Mouse (Mus musculus) stomach, embryonic 15.5 days (tissue): ENCODE measurements at regions not wholly inside any gene's neighbourhood (a gene's known extent, or its start where the extent isn't known, plus 50 kb on each side); places are given as distances from the start of the nearest gene placed in this dataset.

Experiments used
- ATAC-seq: fragments of 200-750 bp; cut with Nextera tagmentation; 2 replicates; pipeline ENCODE4 v1.8.0; 2017; ENCODE audit warnings: low read depth, moderate number of reproducible peaks, moderate TSS enrichment; ENCODE audit not compliant: insufficient read depth, low FRiP score
- H3K27ac ChIP-seq: fragments of 300-500 bp; sonication (generic); 2 replicates; pipeline ENCODE4 v1.5.1; 2015; ENCODE audit warnings: mild to moderate bottlenecking, inconsistent platforms
- H3K27me3 ChIP-seq: fragments of 300-500 bp; sonication (generic); replicated peaks from 2 replicates; pipeline ENCODE4 v1.6.1; 2015; ENCODE audit warnings: inconsistent platforms
- H3K36me3 ChIP-seq: fragments of 300-500 bp; sonication (generic); 2 replicates; pipeline ENCODE4 v1.6.1; 2015; ENCODE audit warnings: inconsistent platforms
- H3K4me1 ChIP-seq: fragments of 300-500 bp; sonication (generic); 2 replicates; pipeline ENCODE4 v1.6.1; 2015; ENCODE audit warnings: inconsistent platforms
- H3K4me2 ChIP-seq: fragments of 300-500 bp; sonication (generic); 2 replicates; pipeline ENCODE4 v1.6.1; 2015; ENCODE audit warnings: mild to moderate bottlenecking, inconsistent platforms
- H3K4me3 ChIP-seq: fragments of 300-500 bp; sonication (generic); replicated peaks from 2 replicates; pipeline ENCODE4 v1.5.1; 2015; ENCODE audit warnings: inconsistent platforms
- H3K9ac ChIP-seq: fragments of 300-500 bp; sonication (generic); 2 replicates; pipeline ENCODE4 v1.6.1; 2015; ENCODE audit warnings: inconsistent platforms
- H3K9me3 ChIP-seq: fragments of 300-500 bp; sonication (generic); 2 replicates; pipeline ENCODE4 v1.6.1; 2016; ENCODE audit warnings: inconsistent platforms
- WGBS: fragments of 180-500 bp; shearing (Covaris S2); methylation state at CpG from one replicate; pipeline ENCODE4 v1.1.7; 2015; 5-methylcytosine and 5-hydroxymethylcytosine counted together

DNA sequence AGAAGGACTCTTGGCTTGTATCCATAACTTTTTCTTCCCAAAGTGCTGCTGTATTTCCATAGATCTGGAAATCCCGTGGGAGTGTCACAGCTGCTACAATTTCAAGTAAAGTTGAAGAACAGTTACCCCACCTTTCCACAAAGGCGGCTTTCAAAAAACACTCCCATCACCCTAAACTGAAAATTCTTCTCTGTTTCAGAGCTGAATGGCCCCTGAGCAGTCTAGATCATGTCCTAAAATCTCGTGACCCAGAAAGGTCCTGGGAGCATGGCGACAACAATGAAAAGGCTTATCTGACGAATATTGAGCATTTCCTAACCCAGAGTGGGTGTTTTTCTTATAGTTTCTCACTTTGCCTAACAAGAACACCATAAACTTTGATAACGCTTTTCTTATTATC lies 92.2 kb downstream of the Olfr267 start:
- ATAC-seq: no peak
- Histone ChIP-seq H3K9me3 (no peaks in the 10 kb centered on the region), H3K9ac (no peak overlapping the region), H3K4me3 (no peak overlapping the region), H3K36me3 (no peaks in the 10 kb centered on the region), H3K27ac (no peak overlapping the region), H3K4me2 (no peak overlapping the region), H3K4me1 (no peaks in the 10 kb centered on the region), H3K27me3 (no peaks in the 10 kb centered on the region)
- 78% methylated on average over 6 of the region's 6 CpGs for WGBS

DNA sequence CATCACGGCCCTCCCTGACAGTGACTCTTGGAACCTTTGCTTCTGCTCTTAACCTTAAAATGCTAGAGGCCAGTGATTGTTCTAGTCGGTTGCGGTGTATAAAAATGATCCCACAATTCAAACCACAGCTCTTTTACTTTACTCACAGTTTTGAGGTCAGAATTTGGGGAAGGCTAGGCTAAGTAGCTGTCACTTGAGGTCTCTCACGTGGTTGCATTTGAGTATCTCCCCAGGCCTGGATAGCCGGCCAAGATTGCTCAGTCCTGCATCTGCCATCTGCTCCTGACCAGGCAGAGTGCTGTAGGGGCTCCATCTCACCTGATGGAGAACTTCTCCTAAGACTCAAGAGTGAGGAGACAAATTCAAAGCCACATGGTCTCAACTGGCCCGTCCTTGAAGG lies 94.5 kb downstream of the Olfr267 start:
- no peaks in the 10 kb centered on the region for H3K9me3 ChIP-seq
- H3K27me3 ChIP-seq: no peaks in the 10 kb centered on the region
- H3K36me3 ChIP-seq: no peaks in the 10 kb centered on the region
- no peak overlapping the region for H3K9ac ChIP-seq
- no peak for ATAC-seq
- no peaks in the 10 kb centered on the region for H3K4me1 ChIP-seq
- no peak overlapping the region for H3K4me3 ChIP-seq
- no peak overlapping the region for H3K4me2 ChIP-seq
- 85% methylated on average over 6 of the region's 6 CpGs for WGBS
- H3K27ac ChIP-seq: no peak overlapping the region

DNA sequence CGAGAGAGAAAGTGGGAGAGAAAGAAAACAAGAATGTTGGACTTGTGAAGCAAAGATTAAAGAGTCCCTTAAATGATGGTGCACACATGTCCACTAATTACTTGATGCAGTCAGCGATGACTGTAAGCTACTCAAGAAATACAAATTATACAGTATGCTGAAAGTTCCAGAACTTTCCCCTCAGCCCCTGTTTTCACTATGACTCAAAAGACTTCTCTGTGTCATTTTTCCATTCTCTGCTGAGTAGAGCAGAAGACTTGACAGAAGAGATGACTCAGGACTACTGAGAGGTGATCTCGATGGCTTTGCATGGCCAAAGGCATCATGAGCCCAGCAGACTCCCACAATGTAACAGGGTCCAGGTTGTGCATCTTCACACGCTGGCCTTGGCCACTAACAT lies 105.6 kb downstream of the Olfr267 start:
- Histone ChIP-seq H3K4me3 (no peak overlapping the region), H3K27me3 (no peaks in the 10 kb centered on the region), H3K4me2 (no peak overlapping the region), H3K4me1 (no peaks in the 10 kb centered on the region), H3K9ac (no peak overlapping the region), H3K9me3 (no peaks in the 10 kb centered on the region), H3K36me3 (no peaks in the 10 kb centered on the region), H3K27ac (no peak overlapping the region)
- ATAC-seq: no peak
- WGBS: 90% methylated on average over 4 of the region's 4 CpGs

DNA sequence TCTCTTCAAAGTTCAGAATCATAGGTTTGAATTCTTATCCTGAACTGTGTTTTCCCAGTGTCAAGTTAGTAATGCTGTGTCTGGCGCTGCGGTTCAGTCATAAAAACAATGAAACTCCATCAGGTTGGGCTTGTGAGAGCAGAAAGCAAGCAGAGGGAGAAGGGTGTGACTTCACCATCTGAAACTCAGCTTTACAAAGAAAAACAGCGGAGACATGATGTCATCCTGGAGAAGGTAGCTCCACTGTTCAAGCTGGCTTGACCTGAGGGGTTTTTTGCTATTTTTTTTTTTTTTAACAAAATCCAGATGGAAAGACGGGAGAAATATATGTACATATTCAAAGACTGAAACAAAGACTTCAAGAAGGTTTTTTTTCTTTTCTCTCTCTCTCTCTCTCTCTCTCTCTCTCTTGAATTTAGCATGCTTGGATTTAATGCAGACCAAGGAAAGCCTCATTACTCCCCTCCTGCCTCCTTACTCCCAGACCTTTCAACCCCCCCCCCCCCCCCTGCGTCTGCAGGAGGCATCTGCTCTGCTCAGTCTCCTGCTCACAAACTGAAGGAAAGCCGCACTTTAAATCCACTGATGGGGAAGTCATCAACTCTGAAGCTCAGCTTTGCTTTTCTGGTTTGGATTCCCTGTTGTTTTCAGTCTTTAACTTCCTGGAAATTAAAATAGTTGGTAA lies 109.7 kb downstream of the Olfr267 start:
- H3K4me2 ChIP-seq: no peak overlapping the region
- no peaks in the 10 kb centered on the region for H3K4me1 ChIP-seq
- H3K9ac ChIP-seq: no peak overlapping the region
- no peak for ATAC-seq
- WGBS: 31% methylated on average over 6 of the region's 6 CpGs
- no peaks in the 10 kb centered on the region for H3K36me3 ChIP-seq
- no peaks in the 10 kb centered on the region for H3K27me3 ChIP-seq
- no peak overlapping the region for H3K4me3 ChIP-seq
- no peaks in the 10 kb centered on the region for H3K9me3 ChIP-seq
- no peak overlapping the region for H3K27ac ChIP-seq

DNA sequence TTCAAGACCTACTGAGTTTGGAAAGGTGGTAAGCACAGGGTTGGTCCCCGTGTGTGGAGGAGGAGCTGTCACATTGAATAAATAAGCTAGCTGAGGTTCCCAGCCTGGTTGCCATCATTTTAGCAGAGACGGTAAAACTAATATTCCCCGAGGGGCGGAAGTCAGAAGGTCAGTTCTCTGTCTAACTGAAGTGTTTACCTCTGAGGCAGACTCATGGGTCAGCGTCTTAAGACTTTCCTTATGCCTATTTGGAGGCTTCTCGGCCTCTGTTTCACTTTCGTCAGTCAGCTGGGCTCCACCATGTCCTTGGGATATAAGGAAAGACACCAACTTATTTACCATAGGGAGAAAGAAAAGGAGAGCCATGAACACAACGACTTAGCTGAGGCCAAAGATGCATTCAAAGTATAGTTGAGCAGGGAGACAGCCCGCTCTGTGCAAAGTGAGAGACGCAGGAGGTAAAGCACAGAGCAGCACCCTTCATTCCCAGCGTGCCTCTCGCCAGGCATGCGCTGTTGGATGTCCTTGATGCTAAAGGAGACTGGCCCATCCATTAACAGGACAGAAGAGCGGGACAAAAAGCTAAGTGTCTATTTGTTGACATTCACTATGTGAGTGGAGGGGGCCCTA lies 116.0 kb downstream of the Olfr267 start:
- Histone ChIP-seq H3K4me2 (peak overlapping the region; percentile 32; the same call in 1 of the 2 replicates), H3K4me1 (peaks cover 12% of the 10 kb centered on the region; the same call in 1 of the 2 replicates), H3K4me3 (no peak overlapping the region), H3K36me3 (no peaks in the 10 kb centered on the region), H3K27me3 (no peaks in the 10 kb centered on the region), H3K9me3 (no peaks in the 10 kb centered on the region), H3K9ac (no peak overlapping the region), H3K27ac (peak overlapping the region; percentile 26; the same call in 1 of the 2 replicates)
- no peak for ATAC-seq
- 42% methylated on average over 14 of the region's 14 CpGs for WGBS

DNA sequence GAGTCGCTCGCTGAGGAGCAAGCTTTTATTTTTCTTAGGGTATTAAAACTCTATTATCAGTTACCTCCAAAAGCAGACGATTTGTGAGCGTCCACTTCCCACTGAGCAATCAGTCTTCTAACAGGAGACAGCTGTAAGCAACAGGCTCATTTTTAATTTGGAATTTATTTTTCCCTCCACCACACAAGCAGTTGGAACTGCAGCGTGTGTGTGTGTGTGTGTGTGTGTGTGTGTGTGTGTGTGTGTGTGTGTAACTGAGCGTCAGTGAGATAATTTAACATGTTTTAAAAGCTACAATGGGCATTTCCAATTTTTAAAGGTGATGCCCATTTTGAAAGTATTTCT lies 116.6 kb downstream of the Olfr267 start:
- 0 out of 2 replicates have a peak overlapping the region, but pooled peaks have one; percentile 24 for H3K4me2 ChIP-seq

DNA sequence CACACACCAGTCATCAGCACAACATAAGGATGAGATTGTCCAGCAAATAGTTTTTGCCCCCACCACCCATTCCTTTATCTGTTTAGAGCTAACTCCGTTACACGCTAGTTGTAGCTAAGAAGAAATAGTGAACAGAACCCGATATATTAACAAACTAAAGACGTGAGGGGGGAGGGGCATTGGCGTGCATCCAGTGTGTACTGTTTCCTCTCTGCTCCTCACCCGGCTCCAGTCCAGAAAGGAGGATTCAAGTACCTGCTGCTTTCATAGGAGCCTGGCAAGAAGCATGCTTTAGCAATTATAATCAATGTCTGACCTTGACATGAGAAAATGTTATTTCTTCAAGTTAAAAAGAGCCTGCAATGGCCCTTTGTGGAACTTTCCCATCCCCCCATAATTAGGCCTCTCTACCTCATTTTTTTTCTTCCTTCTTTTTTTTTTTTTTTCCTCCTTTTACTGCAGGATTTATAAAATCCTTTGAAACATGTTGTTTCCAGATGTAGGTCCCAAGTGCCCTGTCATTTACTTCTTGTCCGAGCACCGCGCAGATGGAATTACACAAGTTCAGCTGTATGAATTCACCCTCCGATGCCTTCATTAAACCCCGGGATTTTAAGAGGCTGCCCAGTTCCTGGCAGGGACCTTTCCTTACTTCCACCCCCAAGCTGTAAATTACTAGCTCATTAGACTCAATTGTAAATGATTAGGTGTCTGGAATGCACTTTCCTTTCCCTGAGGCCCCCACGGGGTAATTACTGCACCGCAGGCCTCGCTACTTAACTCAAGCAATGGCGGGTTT lies 116.6 kb upstream of the Lpar1 start:
- Histone ChIP-seq H3K4me3 (no peak overlapping the region), H3K9ac (no peak overlapping the region), H3K27me3 (no peaks in the 10 kb centered on the region), H3K9me3 (no peaks in the 10 kb centered on the region), H3K36me3 (no peaks in the 10 kb centered on the region), H3K27ac (peak overlapping the region; percentile 42; the same call in 1 of the 2 replicates), H3K4me1 (peaks cover 12% of the 10 kb centered on the region; the same call in 1 of the 2 replicates), H3K4me2 (peak overlapping the region; percentile 24; the same call in 1 of the 2 replicates)
- WGBS: 32% methylated on average over 15 of the region's 15 CpGs
- 0 out of 2 replicates have a peak, but pooled peaks have one; percentile 14 for ATAC-seq

More for the DNA sequence above, 116.6 kb downstream of the Olfr267 start:
- no peaks in the 10 kb centered on the region for H3K9me3 ChIP-seq
- 28% methylated on average over 6 of the region's 6 CpGs for WGBS
- H3K4me3 ChIP-seq: no peak overlapping the region
- H3K9ac ChIP-seq: no peak overlapping the region
- no peaks in the 10 kb centered on the region for H3K27me3 ChIP-seq
- ATAC-seq: no peak
- peak overlapping the region; percentile 42; the same call in 1 of the 2 replicates for H3K27ac ChIP-seq
- H3K36me3 ChIP-seq: no peaks in the 10 kb centered on the region
- peaks cover 12% of the 10 kb centered on the region; the same call in 1 of the 2 replicates for H3K4me1 ChIP-seq

DNA sequence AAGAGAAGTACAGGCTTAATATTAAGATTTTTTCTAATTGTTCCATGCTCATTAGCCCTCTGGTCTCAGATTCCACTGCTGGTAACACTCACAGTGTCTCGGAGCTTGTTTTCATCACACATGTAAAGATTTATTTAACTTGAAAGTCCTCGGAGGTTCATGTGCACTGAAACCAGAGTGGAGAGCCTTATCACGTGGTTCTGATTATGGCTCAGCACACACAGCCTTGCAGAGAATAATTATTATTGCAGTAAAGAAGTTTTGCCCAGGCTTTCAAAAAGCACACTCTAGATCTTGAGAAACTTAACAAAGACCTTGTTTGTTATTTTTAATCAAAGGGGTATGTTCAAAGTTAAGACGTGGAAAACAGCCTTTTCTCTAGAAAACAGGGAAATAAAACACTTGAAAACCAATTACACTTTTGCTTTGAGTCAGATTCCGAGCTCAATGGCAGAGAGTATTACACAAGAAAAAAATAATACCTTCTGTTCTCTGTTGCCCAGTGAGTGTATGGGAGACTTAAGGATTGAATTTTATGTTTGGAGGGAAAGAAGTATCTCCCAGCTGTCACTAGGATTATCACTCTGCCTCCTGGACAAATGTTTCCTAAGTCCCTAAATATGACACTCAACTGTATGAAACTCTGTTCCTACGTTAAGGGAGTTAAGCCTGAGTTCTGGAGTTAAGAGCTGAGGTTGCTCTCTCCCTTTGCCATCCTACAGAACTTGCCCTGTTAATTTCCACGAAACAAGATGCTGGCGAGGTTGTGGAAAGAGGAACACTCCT lies 114.9 kb upstream of the Lpar1 start:
- WGBS: 46% methylated on average over 8 of the region's 8 CpGs
- H3K36me3 ChIP-seq: no peaks in the 10 kb centered on the region
- no peak overlapping the region for H3K4me3 ChIP-seq
- H3K4me1 ChIP-seq: peaks cover 12% of the 10 kb centered on the region; the same call in 1 of the 2 replicates
- no peaks in the 10 kb centered on the region for H3K27me3 ChIP-seq
- H3K27ac ChIP-seq: peak overlapping the region; percentile 16; the same call in 1 of the 2 replicates
- H3K9me3 ChIP-seq: no peaks in the 10 kb centered on the region
- H3K9ac ChIP-seq: no peak overlapping the region
- H3K4me2 ChIP-seq: no peak overlapping the region
- ATAC-seq: no peak

DNA sequence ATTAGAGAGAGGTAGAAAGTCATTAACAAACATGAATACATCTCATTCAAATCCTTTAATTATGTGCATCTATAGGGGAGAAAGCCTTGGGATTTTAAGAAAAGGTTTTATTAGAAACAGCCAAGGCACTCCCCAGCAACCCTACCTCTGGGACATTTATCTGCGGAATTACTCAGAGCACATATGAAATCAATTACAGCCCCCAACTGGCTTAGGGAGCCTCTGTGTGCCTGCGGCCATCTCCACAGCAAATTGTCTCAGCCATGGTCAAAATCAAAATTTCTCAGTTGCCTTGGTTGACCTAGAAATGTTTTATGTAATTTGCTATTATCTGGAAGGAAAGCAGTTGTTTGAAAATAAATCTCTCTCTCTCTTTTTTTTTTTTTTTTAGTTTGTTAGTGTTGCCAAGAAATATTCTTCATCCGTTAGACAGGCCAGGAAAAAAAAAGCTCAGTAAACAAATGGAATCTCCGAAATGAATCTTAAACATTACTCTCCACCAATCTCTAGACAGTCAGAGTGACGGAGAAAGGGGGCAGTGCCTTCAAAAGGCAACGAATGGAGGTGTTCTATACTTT lies 110.0 kb upstream of the Lpar1 start:
- Histone ChIP-seq H3K9ac (no peak overlapping the region), H3K27me3 (no peaks in the 10 kb centered on the region), H3K27ac (no peak overlapping the region), H3K9me3 (no peaks in the 10 kb centered on the region), H3K36me3 (no peaks in the 10 kb centered on the region), H3K4me1 (0 out of 2 replicates have a peak, but pooled peaks cover 5% of the 10 kb centered on the region), H3K4me2 (no peak overlapping the region), H3K4me3 (no peak overlapping the region)
- WGBS: 37% methylated on average over 6 of the region's 6 CpGs
- ATAC-seq: no peak

DNA sequence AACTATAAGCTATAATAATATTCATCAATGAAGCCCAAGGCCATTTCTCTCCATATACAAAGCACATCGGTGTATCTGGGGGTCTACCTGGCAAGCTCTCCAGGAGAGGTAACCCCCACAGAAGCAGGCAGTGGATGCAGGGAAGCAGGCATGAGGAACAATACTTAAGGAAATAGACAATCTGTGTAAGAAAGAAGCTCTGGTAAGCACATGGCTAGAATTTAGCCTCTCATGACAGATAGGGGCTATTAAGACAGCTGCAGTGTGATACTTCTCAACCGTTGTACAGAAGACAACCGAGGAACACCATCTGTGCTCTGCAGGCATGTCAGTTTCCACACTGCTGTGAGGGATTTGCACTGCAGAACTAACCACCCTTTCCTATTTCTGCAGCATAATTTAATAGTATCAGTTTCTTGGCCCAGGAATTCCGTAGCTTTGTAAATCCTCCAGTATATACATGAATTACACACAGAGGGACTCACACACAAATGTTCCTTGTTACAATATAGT lies 108.1 kb upstream of the Lpar1 start:
- H3K9ac ChIP-seq: no peak overlapping the region
- H3K4me2 ChIP-seq: no peak overlapping the region
- peaks cover 4% of the 10 kb centered on the region; the same call in 1 of the 2 replicates for H3K4me1 ChIP-seq
- no peaks in the 10 kb centered on the region for H3K36me3 ChIP-seq
- no peaks in the 10 kb centered on the region for H3K27me3 ChIP-seq
- no peak overlapping the region for H3K4me3 ChIP-seq
- 39% methylated on average over 4 of the region's 4 CpGs for WGBS
- H3K27ac ChIP-seq: peak overlapping the region; percentile 63
- peak; percentile 65; the same call in 1 of the 2 replicates for ATAC-seq
- H3K9me3 ChIP-seq: no peaks in the 10 kb centered on the region

DNA sequence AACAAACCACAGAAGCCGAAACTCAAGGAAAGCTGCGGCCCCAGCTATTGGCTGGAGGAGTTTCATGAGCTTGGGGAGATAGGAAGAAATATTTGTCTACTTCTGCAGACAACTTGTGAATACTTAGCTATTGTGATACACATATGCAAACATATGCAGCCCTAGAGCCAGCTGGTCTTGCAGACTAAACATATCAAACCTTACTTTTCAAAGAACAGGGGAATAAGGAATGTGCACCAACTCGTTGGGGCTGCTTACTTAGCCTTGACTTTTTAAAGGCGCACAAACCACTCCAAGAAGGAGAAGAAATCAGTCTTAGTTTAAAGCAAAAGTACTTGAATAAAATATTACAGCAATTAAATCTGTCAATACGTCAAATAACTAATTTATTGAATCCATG lies 106.8 kb upstream of the Lpar1 start:
- peak; percentile 70; the same call in 1 of the 2 replicates for ATAC-seq
- Histone ChIP-seq H3K4me1 (peaks cover 4% of the 10 kb centered on the region; the same call in 1 of the 2 replicates), H3K4me3 (no peak overlapping the region), H3K27ac (peak overlapping the region; percentile 78), H3K9ac (no peak overlapping the region), H3K4me2 (no peak overlapping the region), H3K9me3 (no peaks in the 10 kb centered on the region), H3K36me3 (no peaks in the 10 kb centered on the region), H3K27me3 (no peaks in the 10 kb centered on the region)
- whole genome bisulfite sequencing: 33% methylated on average over 5 of the region's 5 CpGs
